Mouse (Mus musculus): ENCODE results near the gene Uqcr11.

DNA sequence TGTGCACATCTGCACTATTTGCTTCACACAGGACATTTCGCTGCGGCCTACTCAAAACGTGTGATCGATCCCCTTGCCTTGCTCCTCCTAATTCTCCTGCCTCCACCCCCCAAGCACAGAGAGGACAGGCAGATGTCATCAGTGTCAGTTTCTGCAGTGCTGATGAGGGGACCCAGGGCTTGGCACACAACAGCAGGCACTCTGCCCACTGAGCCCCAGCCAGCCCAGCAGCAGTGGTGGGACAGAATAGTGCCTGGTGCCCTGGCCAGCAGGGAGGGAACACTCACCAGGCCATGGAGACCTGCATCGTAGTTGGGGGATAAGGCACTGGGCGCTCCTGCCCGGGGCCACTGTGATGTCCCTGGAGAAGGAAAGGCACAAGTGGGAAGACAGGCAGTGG lies 8.9 kb upstream of the Uqcr11 start:
- no peak for TF ChIP-seq CTCF (IDR thresholded peaks at IDR 0.05; ENCODE audit: borderline replicate concordance, insufficient read depth, low read length)
- TF ChIP-seq POLR2A (IDR thresholded peaks at IDR 0.05; ENCODE audit: low read depth, low read length): no peak

Data from embryonic fibroblast, embryonic 13.5 days (primary cell).